In genomic region chr7:27731281-27731883, GRCm38 (mm10) we compare ENCODE assay signal across 8 mouse cellular contexts. TPM values are rescaled to one million over a fixed set of nuclear protein-coding genes. Genes with fewer than 3 reads are reported as not detected.
DNase-seq lines count a peak whose midpoint lies in the region; ATAC-seq and TF ChIP-seq lines count a peak whose summit lies in the region.

Zfp60 (plus strand) TSS chr7:27731389.

- H3K27me3 ChIP-seq in kidney, embryonic 14.5 days (ENCODE audit: control insufficient read depth, insufficient read depth, low read length), result no peaks in the 10 kb centered on the region
- H3K27me3 ChIP-seq in limb, embryonic 15.5 days, result no peaks in the 10 kb centered on the region

- H3K9ac ChIP-seq in kidney, embryonic 14.5 days (ENCODE audit: low read depth, low read length), result peak within 1 kb of the TSS; percentile 74
- H3K9ac ChIP-seq in limb, embryonic 15.5 days, result peak within 1 kb of the TSS; percentile 76

- H3K9me3 ChIP-seq in kidney, embryonic 14.5 days (ENCODE audit: control insufficient read depth, low read length), result no peaks in the 10 kb centered on the region
- H3K9me3 ChIP-seq in limb, embryonic 15.5 days, result no peaks in the 10 kb centered on the region

- ATAC-seq in kidney, embryonic 14.5 days (ENCODE audit: low FRiP score, low TSS enrichment), result peak; percentile 93
- ATAC-seq in limb, embryonic 15.5 days (ENCODE audit: insufficient number of reproducible peaks, low FRiP score, low TSS enrichment, low read depth), result peak; percentile 90

- no peak for TF ChIP-seq POLR2A in bone marrow macrophage, adult 2 months (IDR thresholded peaks at IDR 0.05; ENCODE audit: borderline replicate concordance, low read depth, low read length)
- TF ChIP-seq POLR2A in embryonic fibroblast, embryonic 13.5 days (IDR thresholded peaks at IDR 0.05; ENCODE audit: low read depth, low read length), result peak; percentile 81

- DNase-seq in A20 (ENCODE audit: low read depth, low spot score), result peak; percentile 94
- DNase-seq in heart, adult 9 months (ENCODE audit: low spot score in 2 of 2), result peak; percentile 77 to 83
- DNase-seq in monocyte, adult 2 months (ENCODE audit: low read depth in 1 of 2, low spot score in 2 of 2), result peak; percentile 45 to 64
- peak; percentile 81 to 83 for DNase-seq in spleen, postnatal 36 days (ENCODE audit: low spot score in 2 of 2)

- H3K4me1 ChIP-seq in bone marrow macrophage, adult 2 months (ENCODE audit: control insufficient read depth, insufficient read depth, low read length), result peaks cover 15% of the 10 kb centered on the region
- H3K4me1 ChIP-seq in embryonic fibroblast, embryonic 13.5 days (ENCODE audit: control insufficient read depth, insufficient read depth, low read length), result peaks cover 3% of the 10 kb centered on the region; the same call in 1 of the 2 replicates
- no peaks in the 10 kb centered on the region; the same call in 1 of the 2 replicates for H3K4me1 ChIP-seq in kidney, embryonic 14.5 days (ENCODE audit: control insufficient read depth, insufficient read depth, low read length)
- peaks cover 9% of the 10 kb centered on the region; the same call in 1 of the 2 replicates for H3K4me1 ChIP-seq in limb, embryonic 15.5 days

- peak within 1 kb of the TSS; percentile 54 for H3K4me2 ChIP-seq in kidney, embryonic 14.5 days (replicated peaks; ENCODE audit: low read depth, low read length)
- peak within 1 kb of the TSS; percentile 55 for H3K4me2 ChIP-seq in limb, embryonic 15.5 days

- TF ChIP-seq CTCF in bone marrow macrophage, adult 2 months (IDR thresholded peaks at IDR 0.05; ENCODE audit: low read depth, low read length), result no peak
- TF ChIP-seq CTCF in embryonic fibroblast, embryonic 13.5 days (IDR thresholded peaks at IDR 0.05; ENCODE audit: borderline replicate concordance, insufficient read depth, low read length), result no peak

- H3K36me3 ChIP-seq in kidney, embryonic 14.5 days (ENCODE audit: control insufficient read depth, insufficient read depth, low read length), result no peaks in the 10 kb centered on the region
- H3K36me3 ChIP-seq in limb, embryonic 15.5 days, result no peaks in the 10 kb centered on the region

- peak within 1 kb of the TSS; percentile 65 for H3K27ac ChIP-seq in bone marrow macrophage, adult 2 months (ENCODE audit: insufficient read depth, low read depth, low read length)
- H3K27ac ChIP-seq in embryonic fibroblast, embryonic 13.5 days (ENCODE audit: insufficient read depth, low read length), result peak within 1 kb of the TSS; percentile 77
- peak within 1 kb of the TSS; percentile 93 for H3K27ac ChIP-seq in kidney, embryonic 14.5 days (ENCODE audit: low read depth, low read length)
- H3K27ac ChIP-seq in limb, embryonic 15.5 days, result peak within 1 kb of the TSS; percentile 95

- under 1% methylated on average over 35 of the region's 35 CpGs for WGBS in kidney, embryonic 14.5 days
- under 1% methylated on average over 35 of the region's 35 CpGs for WGBS in limb, embryonic 15.5 days

- H3K4me3 ChIP-seq in bone marrow macrophage, adult 2 months (ENCODE audit: insufficient read depth, low read length), result peak within 1 kb of the TSS; percentile 87
- peak within 1 kb of the TSS; percentile 62 for H3K4me3 ChIP-seq in embryonic fibroblast, embryonic 13.5 days (ENCODE audit: insufficient read depth, low read length)
- peak within 1 kb of the TSS; percentile 63 for H3K4me3 ChIP-seq in kidney, embryonic 14.5 days (ENCODE audit: low read length)
- peak within 1 kb of the TSS; percentile 73 for H3K4me3 ChIP-seq in limb, embryonic 15.5 days

RNA-seq across cellular contexts. Expression of gene Zfp60, which starts in this region (rescaled TPM):
- polyA plus RNA-seq in bone marrow macrophage, adult 2 months (2012; ENCODE audit: insufficient read depth, insufficient read length, missing spikeins), result 8.3 and 8.9 TPM in 2 replicates
- polyA plus RNA-seq in embryonic fibroblast, embryonic 13.5 days (2011; ENCODE audit: insufficient read length, low read depth, missing spikeins), result 18.1 and 23.5 TPM in 2 replicates
- 26.7 and 41.5 TPM in 2 replicates for polyA plus RNA-seq in kidney, embryonic 14.5 days (2014; fragmentation: Nextera tagmentation; extraction: Ambion mirVana)
- 29.0 and 32.3 TPM in 2 replicates for polyA plus RNA-seq in limb, embryonic 15.5 days (2015; fragmentation: Nextera tagmentation; extraction: Ambion mirVana)

Comparison
In these comparisons a context has a peak if more than half of its experiments do, and no peak if none do; other contexts are left out.
1. Peak in every context shown above with its lines: DNase-seq, ATAC-seq, H3K4me3 ChIP-seq and H3K27ac ChIP-seq.